Mouse (Mus musculus) bone marrow macrophage, adult 2 months (primary cell): ENCODE data around the gene Tbcc. TPM values are rescaled to one million over a fixed set of nuclear protein-coding genes. Genes with fewer than 3 reads are reported as not detected.
"Not testable (repeated sequence)": the region's sequence is repeated elsewhere in the genome, so short reads cannot be mapped to it uniquely, and the experiment has no call there.

Experiments used
- H3K27ac ChIP-seq: 2 replicates; pipeline ENCODE4 v1.5.1; 2012; ENCODE audit warnings: low read depth, low read length; ENCODE audit not compliant: insufficient read depth
- H3K4me1 ChIP-seq: 2 replicates; pipeline ENCODE4 v1.6.1; 2012; ENCODE audit warnings: low read length; ENCODE audit not compliant: control insufficient read depth, insufficient read depth
- H3K4me3 ChIP-seq: 2 replicates; pipeline ENCODE4 v1.5.1; 2012; ENCODE audit warnings: mild to moderate bottlenecking, low read length, moderate library complexity; ENCODE audit not compliant: insufficient read depth
- CTCF ChIP-seq: IDR thresholded peaks from 2 replicates; pipeline ENCODE4 v1.5.1; 2012; ENCODE audit warnings: low read depth, mild to moderate bottlenecking, low read length, moderate library complexity
- POLR2A ChIP-seq: IDR thresholded peaks from 2 replicates; pipeline ENCODE4 v1.6.1; 2012; ENCODE audit warnings: mild to moderate bottlenecking, low read depth, low read length, borderline replicate concordance
- polyA plus RNA-seq: library from polyadenylated mRNA; stranded (reverse); fragments of >200 nt; gene quantifications from 2 replicates; pipeline ENCODE4 v1.2.4, GENCODE M21; 2012; ENCODE audit not compliant: missing spikeins, insufficient read depth, insufficient read length

Tbcc gene
- polyA plus RNA-seq: 11.4 and 13.6 TPM in 2 replicates

DNA sequence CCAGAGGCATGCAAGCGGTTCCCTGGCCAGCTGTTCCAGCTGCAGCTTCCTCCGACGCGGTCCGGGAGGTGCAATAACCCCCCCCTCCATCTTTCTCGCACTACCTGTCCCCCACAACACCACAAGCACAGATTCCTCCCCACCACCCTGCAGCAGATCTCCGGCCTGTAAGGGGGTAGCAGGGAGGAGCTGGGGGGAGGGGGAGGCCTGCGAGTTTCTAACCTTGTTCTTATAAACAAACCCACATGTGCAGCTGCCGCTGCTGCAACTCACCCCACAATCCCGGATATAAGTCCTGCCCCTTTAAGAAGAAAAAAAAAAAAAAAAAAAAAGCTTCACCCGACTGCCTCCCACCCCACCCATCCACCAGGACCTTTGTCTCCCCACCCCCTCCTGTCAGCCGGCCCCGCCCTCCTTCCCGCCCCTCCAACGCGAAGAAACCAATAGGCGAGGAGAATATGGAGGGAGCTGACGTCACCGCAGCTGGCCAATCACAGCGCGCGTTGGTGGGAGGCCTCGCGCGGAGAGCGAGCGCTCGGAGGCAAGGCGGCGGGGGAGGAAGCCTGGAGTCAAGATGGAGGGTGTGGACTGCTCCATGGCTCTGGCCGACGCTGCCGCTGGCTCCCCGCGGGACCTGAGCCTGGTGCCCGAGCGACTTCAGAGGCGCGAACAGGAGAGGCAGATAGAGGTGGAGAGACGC, at the start of gene Tbcc:
TSS of gene Tbcc (plus strand) at position 569 of the 700 bp plus-strand sequence.
- Histone ChIP-seq H3K4me3 (peak within 1 kb of the TSS; percentile 94), H3K27ac (peak within 1 kb of the TSS; percentile 84), H3K4me1 (peaks cover 14% of the 10 kb centered on the region)
- TF ChIP-seq POLR2A (peak; percentile 22; the same call in 1 of the 2 replicates), CTCF (no peak)

DNA sequence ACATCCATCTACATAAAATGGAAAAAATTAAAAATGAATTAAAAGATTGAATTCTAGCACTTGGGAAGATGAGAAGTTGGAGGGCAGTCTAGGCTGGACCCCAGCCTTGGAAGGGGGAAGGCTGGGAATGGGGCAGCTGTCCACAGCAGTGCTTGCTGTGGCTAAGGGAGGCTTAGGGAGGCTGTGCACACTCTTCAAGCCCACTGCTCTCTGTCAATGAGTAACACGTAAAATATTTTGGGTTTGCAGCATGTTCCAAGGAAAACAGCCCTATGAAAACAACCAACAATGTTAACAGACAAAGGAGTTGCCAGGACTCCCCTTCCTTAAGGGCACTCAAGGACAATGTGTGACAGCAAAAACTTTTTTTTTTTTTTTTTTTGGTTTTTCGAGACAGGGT, 47.5 kb upstream of the Tbcc start:
- TF ChIP-seq POLR2A (no peak), CTCF (no peak)
- Histone ChIP-seq H3K4me3 (no peak overlapping the region), H3K27ac (no peak overlapping the region), H3K4me1 (no peaks in the 10 kb centered on the region)

DNA sequence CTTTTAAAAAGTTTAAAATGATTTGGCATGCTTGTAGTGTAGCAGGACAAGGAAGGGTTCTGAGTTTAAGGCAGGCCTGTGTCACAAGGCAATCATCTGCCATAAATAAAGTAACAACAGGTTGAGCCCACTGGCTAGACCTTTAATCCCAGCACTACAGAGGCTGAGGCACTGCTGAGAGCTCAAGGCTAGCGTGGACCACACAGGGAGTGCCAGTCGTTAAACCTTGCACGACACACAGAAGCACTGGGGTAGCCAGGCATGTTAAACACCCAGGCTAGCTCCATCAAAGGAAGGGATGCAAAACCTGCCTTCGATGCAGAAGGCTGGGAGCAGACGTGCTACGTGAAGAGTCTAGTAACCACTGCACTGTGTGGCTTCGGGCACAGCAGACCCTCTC, 46.8 kb upstream of the Tbcc start:
- Histone ChIP-seq H3K27ac (no peak overlapping the region), H3K4me1 (no peaks in the 10 kb centered on the region), H3K4me3 (no peak overlapping the region)
- TF ChIP-seq CTCF (no peak), POLR2A (no peak)

DNA sequence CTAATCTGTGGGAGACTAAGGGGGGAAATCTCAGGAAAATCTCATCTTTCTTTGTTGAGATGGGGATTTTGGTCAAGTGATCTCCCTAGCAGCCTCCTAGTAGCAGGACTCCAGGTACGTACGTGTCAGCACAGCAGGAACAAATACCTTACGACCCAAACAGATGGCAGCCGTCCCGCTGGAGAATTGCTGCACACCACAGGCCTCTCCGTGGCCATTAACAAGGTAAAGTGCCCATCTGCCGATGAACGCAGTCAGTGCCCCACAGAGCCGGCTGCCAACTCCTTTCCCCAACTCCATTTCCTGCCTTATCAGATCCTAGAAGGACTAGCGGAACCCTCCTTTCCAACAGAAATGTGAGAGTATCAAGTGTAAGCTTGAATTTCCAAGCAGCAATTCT, 45.7 kb upstream of the Tbcc start:
- Histone ChIP-seq H3K4me3 (no peak overlapping the region), H3K4me1 (no peaks in the 10 kb centered on the region), H3K27ac (no peak overlapping the region)
- TF ChIP-seq POLR2A: no peak
- TF ChIP-seq CTCF: no peak

DNA sequence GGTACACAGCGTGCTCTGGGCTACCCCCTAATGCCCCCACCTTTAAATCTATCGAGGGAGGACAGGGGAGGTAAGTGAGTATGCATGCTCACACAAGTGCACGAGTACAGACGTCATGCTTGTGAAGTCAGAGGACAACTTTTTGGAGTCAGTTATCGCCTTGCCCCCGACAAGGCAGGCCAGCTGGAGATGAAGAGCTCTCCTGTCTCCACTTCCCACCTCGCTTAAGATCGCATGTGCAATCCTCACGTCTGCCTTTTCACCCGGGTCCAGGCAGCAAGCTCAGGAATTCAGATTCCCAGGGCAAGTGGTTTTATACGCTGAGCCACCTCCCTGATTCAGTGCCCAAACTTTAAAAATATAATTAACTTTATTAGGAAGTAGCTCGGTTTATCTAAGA, 45.2 kb upstream of the Tbcc start:
- no peaks in the 10 kb centered on the region for H3K4me1 ChIP-seq
- TF ChIP-seq CTCF (no peak), POLR2A (no peak)
- H3K27ac ChIP-seq: no peak overlapping the region
- no peak overlapping the region for H3K4me3 ChIP-seq

DNA sequence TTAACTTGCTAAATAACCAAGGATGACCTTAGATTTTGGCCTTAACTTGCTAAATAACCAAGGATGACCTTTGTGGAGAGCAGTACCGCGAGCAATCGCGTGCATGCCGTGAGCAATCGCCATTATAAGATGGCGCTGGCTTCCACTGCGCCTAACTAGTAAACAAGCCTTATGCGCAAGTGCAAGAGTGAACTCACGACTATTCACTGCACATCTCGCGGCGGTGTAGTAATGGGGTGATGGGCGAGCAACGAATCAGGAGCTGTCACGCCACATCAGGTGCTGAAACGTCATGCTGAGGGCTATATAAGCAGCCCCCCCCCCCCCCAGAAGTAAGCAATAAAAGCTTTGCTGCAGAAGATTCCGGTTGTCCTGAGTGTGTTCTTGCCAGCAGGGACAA, 43.9 kb upstream of the Tbcc start:
- H3K4me3 ChIP-seq, H3K27ac ChIP-seq, H3K4me1 ChIP-seq: not testable (repeated sequence)

DNA sequence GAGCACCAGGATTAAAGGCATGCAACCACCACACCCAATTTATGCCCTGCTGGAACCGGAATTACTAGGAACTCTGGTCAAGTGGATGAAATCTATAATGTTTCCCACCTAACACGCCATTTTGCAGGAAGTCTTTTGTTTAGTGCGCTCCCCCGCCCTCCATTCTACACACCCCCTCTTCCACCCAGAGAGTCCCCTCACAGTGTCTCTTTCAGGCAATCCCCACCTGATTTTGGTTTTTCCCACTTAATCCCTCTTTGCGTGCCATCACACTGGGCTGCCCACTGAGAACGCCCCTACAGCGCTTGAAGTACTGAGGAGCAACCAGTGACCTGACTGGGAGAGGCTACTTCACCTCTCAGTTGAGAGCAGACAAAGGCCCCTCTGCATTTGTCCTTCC, 43.3 kb upstream of the Tbcc start:
- no peaks in the 10 kb centered on the region for H3K4me1 ChIP-seq
- H3K4me3 ChIP-seq: no peak overlapping the region
- no peak for TF ChIP-seq CTCF
- TF ChIP-seq POLR2A: no peak
- no peak overlapping the region for H3K27ac ChIP-seq

DNA sequence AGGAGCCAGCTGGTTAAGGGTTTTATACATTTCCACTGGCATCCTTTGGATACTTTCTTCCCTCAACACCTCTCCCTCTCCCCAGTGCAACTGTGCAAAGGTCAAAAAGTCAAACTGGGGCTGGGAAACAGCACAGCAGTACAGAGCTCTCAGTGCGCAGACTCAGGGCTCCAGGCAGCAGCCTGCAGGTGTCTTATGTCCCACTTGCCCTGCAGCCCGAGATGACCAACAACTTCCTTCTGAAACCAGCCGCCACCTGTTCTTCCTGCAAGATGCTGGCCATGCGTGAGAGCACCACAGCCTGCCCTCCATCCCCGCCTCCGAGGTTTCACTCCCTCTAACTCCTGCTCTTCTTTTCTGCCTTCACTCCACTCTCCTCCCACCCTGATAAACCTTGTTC, 37.8 kb upstream of the Tbcc start:
- H3K27ac ChIP-seq: no peak overlapping the region

DNA sequence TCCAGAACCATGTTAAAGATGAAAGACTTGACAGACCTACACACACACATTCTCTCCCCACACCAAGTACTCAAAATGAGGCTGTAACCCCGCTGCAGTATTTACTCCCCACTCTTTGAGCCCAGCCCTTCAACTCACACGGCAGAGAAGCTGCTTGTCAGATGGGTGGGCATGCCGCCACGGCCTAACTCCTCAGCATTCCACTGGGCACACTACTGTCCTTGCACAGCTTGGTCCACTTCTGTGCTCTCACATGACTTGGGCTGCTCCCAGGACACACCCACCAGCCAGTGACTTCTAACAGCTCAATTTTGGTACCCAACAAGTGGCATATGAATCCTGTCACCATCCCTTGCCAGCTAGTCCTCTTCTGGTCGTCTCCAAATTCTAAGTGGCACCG, 37.2 kb upstream of the Tbcc start:
- no peak for TF ChIP-seq CTCF
- TF ChIP-seq POLR2A: no peak
- Histone ChIP-seq H3K4me3 (no peak overlapping the region), H3K27ac (no peak overlapping the region)

More for the DNA sequence above, 37.8 kb upstream of the Tbcc start:
- H3K4me3 ChIP-seq: no peak overlapping the region
- H3K4me1 ChIP-seq: peaks cover 19% of the 10 kb centered on the region
- TF ChIP-seq POLR2A (no peak), CTCF (no peak)

DNA sequence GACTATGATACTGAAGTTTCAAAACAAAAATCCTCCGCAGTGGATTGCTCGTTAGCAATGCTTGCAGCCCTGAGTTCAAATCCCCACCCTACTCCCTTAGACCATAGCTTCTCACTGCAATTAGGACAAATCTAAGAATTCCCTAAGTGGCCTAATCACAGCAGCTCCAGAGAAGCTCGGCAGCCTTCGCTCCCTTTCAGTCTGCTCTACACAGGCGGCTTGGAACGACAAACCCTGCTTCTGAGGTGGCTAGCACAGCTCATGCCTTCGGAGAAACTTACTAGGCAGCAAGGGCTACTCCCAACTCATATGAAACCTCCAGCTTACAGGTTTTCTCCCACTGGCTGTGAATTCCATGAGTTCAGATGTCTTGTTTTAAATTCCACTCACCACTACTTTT, 36.4 kb upstream of the Tbcc start:
- no peak for TF ChIP-seq POLR2A
- no peak for TF ChIP-seq CTCF
- H3K27ac ChIP-seq: no peak overlapping the region
- H3K4me1 ChIP-seq: peaks cover 19% of the 10 kb centered on the region
- no peak overlapping the region for H3K4me3 ChIP-seq

More for the DNA sequence above, 37.2 kb upstream of the Tbcc start:
- peaks cover 19% of the 10 kb centered on the region for H3K4me1 ChIP-seq

DNA sequence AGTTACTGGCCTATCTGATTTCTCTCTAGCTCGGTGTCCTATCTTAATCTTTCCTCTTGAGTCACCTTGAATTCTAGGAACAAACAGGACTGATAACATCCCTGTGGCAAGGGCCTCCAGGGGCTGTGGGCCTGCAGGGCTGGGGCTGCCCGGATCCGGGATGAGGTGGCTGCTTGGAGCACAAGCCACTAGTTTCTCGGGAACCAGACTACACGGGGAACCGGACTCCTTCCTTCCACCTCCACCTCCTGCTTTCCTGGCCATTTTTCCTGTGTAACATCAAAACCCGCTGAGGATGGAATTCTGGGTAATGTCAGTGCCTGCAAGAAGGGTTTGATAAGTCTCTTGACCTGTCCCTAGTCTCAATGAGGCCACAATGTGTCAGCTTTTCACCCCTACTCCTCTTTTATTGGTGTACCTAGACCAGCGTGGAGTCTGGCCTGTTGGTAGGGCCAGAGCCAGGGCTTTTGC, 35.8 kb upstream of the Tbcc start:
- peaks cover 19% of the 10 kb centered on the region for H3K4me1 ChIP-seq
- TF ChIP-seq CTCF (no peak), POLR2A (no peak)
- no peak overlapping the region for H3K27ac ChIP-seq
- no peak overlapping the region for H3K4me3 ChIP-seq
